12 mouse cellular contexts compared by ENCODE assay signal in genomic region chr2:167351371-167351951, GRCm38 (mm10). TPM values are rescaled to one million over a fixed set of nuclear protein-coding genes. Genes with fewer than 3 reads are reported as not detected.
DNase-seq lines count a peak whose midpoint lies in the region; ATAC-seq and TF ChIP-seq lines count a peak whose summit lies in the region.
"Had no signal": no experiment of that assay in that cellular context is flagged by ENCODE, and none has a peak within 500 bp of the region (broad histone marks: within the 10 kb centered on the region; RNA-seq: fewer than 3 reads in every experiment).

No protein-coding gene starts in this region.

- no peak overlapping the region for H3K9ac ChIP-seq in heart, embryonic 12.5 days
- H3K9ac ChIP-seq in stomach, embryonic 15.5 days: no peak overlapping the region
- H3K9ac ChIP-seq in stomach, postnatal 0 days (ENCODE audit: low read length): no peak overlapping the region
- no peak overlapping the region for H3K9ac ChIP-seq in intestine, embryonic 15.5 days
- H3K9ac ChIP-seq: liver, embryonic 13.5 days had no signal

- no peaks in the 10 kb centered on the region for H3K9me3 ChIP-seq in heart, embryonic 12.5 days (replicated peaks)
- H3K9me3 ChIP-seq in stomach, embryonic 15.5 days: no peaks in the 10 kb centered on the region
- no peaks in the 10 kb centered on the region for H3K9me3 ChIP-seq in stomach, postnatal 0 days (ENCODE audit: control insufficient read depth, low read length)
- no peaks in the 10 kb centered on the region for H3K9me3 ChIP-seq in intestine, embryonic 15.5 days
- H3K9me3 ChIP-seq: liver, embryonic 13.5 days had no signal

- H3K4me1 ChIP-seq in heart, embryonic 12.5 days (replicated peaks): peaks cover 33% of the 10 kb centered on the region
- H3K4me1 ChIP-seq in stomach, embryonic 15.5 days: peaks cover 12% of the 10 kb centered on the region
- peaks cover 3% of the 10 kb centered on the region; the same call in 1 of the 2 replicates for H3K4me1 ChIP-seq in stomach, postnatal 0 days (replicated peaks; ENCODE audit: control insufficient read depth, insufficient read depth)
- peaks cover 4% of the 10 kb centered on the region; the same call in 1 of the 2 replicates for H3K4me1 ChIP-seq in intestine, embryonic 15.5 days (replicated peaks)
- peaks cover 26% of the 10 kb centered on the region for H3K4me1 ChIP-seq in small intestine, adult 2 months (ENCODE audit: control insufficient read depth, insufficient read depth, insufficient read length, low read length)

- no peak for TF ChIP-seq CTCF in stomach, postnatal 0 days (IDR thresholded peaks at IDR 0.05; ENCODE audit: low read depth)
- peak; percentile 3; the same call in 1 of the 2 replicates for TF ChIP-seq CTCF in small intestine, adult 2 months (IDR thresholded peaks at IDR 0.05; ENCODE audit: extremely low read depth, insufficient read length, insufficient replicate concordance, low read depth, low read length)

- no peaks in the 10 kb centered on the region for H3K36me3 ChIP-seq in heart, embryonic 12.5 days
- H3K36me3 ChIP-seq in stomach, embryonic 15.5 days: no peaks in the 10 kb centered on the region
- no peaks in the 10 kb centered on the region for H3K36me3 ChIP-seq in stomach, postnatal 0 days (ENCODE audit: control insufficient read depth, insufficient read depth, low read length)
- H3K36me3 ChIP-seq in intestine, embryonic 15.5 days: no peaks in the 10 kb centered on the region
- no peaks in the 10 kb centered on the region; the same call in 1 of the 2 replicates for H3K36me3 ChIP-seq in small intestine, adult 2 months (ENCODE audit: control insufficient read depth, insufficient read depth, low read length)
- H3K36me3 ChIP-seq: liver, embryonic 13.5 days had no signal

- H3K27ac ChIP-seq in heart, embryonic 12.5 days (ENCODE audit: poor library complexity, severe bottlenecking): no peak overlapping the region
- peak overlapping the region; percentile 58; the same call in 1 of the 2 replicates for H3K27ac ChIP-seq in stomach, embryonic 15.5 days
- no peak overlapping the region for H3K27ac ChIP-seq in stomach, postnatal 0 days (replicated peaks)
- H3K27ac ChIP-seq in intestine, embryonic 15.5 days: peak overlapping the region; percentile 15; the same call in 1 of the 2 replicates
- peak overlapping the region; percentile 61 for H3K27ac ChIP-seq in small intestine, adult 2 months (ENCODE audit: insufficient read depth, low read depth, low read length)
- H3K27ac ChIP-seq: liver, embryonic 13.5 days had no signal

- H3K4me3 ChIP-seq in heart, embryonic 12.5 days: no peak overlapping the region
- no peak overlapping the region for H3K4me3 ChIP-seq in stomach, embryonic 15.5 days (replicated peaks)
- H3K4me3 ChIP-seq in stomach, postnatal 0 days (ENCODE audit: low read depth, low read length): no peak overlapping the region
- no peak overlapping the region for H3K4me3 ChIP-seq in intestine, embryonic 15.5 days (replicated peaks)
- no peak overlapping the region for H3K4me3 ChIP-seq in small intestine, adult 2 months (ENCODE audit: low read depth, low read length)
- H3K4me3 ChIP-seq: liver, embryonic 13.5 days had no signal

- ATAC-seq in heart, embryonic 12.5 days (ENCODE audit: insufficient number of reproducible peaks, low FRiP score): no peak
- ATAC-seq in stomach, embryonic 15.5 days (ENCODE audit: insufficient read depth, low FRiP score, low read depth): no peak
- no peak for ATAC-seq in stomach, postnatal 0 days (ENCODE audit: low FRiP score, low TSS enrichment)
- ATAC-seq in intestine, embryonic 15.5 days: no peak
- ATAC-seq: forebrain, embryonic 14.5 days had no signal

- no peak overlapping the region for H3K4me2 ChIP-seq in heart, embryonic 12.5 days
- no peak overlapping the region for H3K4me2 ChIP-seq in stomach, embryonic 15.5 days
- no peak overlapping the region for H3K4me2 ChIP-seq in stomach, postnatal 0 days (replicated peaks; ENCODE audit: low read depth)
- no peak overlapping the region for H3K4me2 ChIP-seq in intestine, embryonic 15.5 days (replicated peaks)
- H3K4me2 ChIP-seq: liver, embryonic 13.5 days had no signal

- TF ChIP-seq POLR2A in small intestine, adult 2 months (IDR thresholded peaks at IDR 0.05; ENCODE audit: low read depth, low read length): peak; percentile 13; the same call in 1 of the 2 replicates

- no peaks in the 10 kb centered on the region for H3K27me3 ChIP-seq in heart, embryonic 12.5 days (replicated peaks)
- 0 out of 2 replicates have a peak, but pooled peaks cover 2% of the 10 kb centered on the region for H3K27me3 ChIP-seq in stomach, embryonic 15.5 days (replicated peaks)
- no peaks in the 10 kb centered on the region for H3K27me3 ChIP-seq in stomach, postnatal 0 days (ENCODE audit: control insufficient read depth, insufficient read depth, low read length)
- no peaks in the 10 kb centered on the region for H3K27me3 ChIP-seq in intestine, embryonic 15.5 days (replicated peaks)
- H3K27me3 ChIP-seq in small intestine, adult 2 months (ENCODE audit: control insufficient read depth, insufficient read depth, low read length): no peaks in the 10 kb centered on the region

- no peak for TF ChIP-seq EP300 in stomach, postnatal 0 days (optimal IDR thresholded peaks at IDR 0.05)

- DNase-seq in heart, adult 18-20 months: peak; percentile 43 to 51
- DNase-seq in stomach, postnatal 0 days (ENCODE audit: low spot score): no peak
- DNase-seq in layer of hippocampus, postnatal 25 days (ENCODE audit: extremely low spot score in 1 of 2, low spot score in 1 of 2): no peak
- no peak for DNase-seq in frontal cortex, postnatal 25 days (ENCODE audit: low spot score in 2 of 2)
- DNase-seq: adrenal gland, postnatal 14 days; kidney, postnatal 10 days; liver, embryonic 13.5 days had no signal

- 50% methylated on average over 9 of the region's 9 CpGs for WGBS in heart, embryonic 12.5 days
- 39% methylated on average over 9 of the region's 9 CpGs for WGBS in stomach, embryonic 15.5 days
- 41% methylated on average over 9 of the region's 9 CpGs for WGBS in stomach, postnatal 0 days
- WGBS in intestine, embryonic 15.5 days: 28% methylated on average over 9 of the region's 9 CpGs
- 19% methylated on average over 9 of the region's 9 CpGs for WGBS in small intestine, adult 2 months

RNA-seq across cellular contexts. Expression of gene B4galt5, which starts 2.5 kb away (rescaled TPM):
- 10 to 100 TPM; 12.0 to 13.6 TPM for total RNA-seq in heart, adult 18-20 months (2021)
- 14.9 and 21.1 TPM in 2 replicates for polyA plus RNA-seq in heart, embryonic 12.5 days (2016; fragmentation: Nextera tagmentation; extraction: Ambion mirVana)
- polyA plus RNA-seq in stomach, embryonic 15.5 days (2015; fragmentation: Nextera tagmentation; extraction: Ambion mirVana): 16.7 and 17.0 TPM in 2 replicates
- 4.5 and 6.0 TPM in 2 replicates for polyA plus RNA-seq in stomach, postnatal 0 days (2015; fragmentation: Nextera tagmentation; extraction: Ambion mirVana)
- 9.6 and 10.8 TPM in 2 replicates for polyA plus RNA-seq in intestine, embryonic 15.5 days (2015; fragmentation: Nextera tagmentation; extraction: Ambion mirVana)
- 24.8 and 84.7 TPM in 2 replicates for polyA plus RNA-seq in small intestine, adult 2 months (2012; rRNA removed)
- total RNA-seq in layer of hippocampus, postnatal 25 days (2021): 10 to 100 TPM; 45.5 to 53.0 TPM

Comparison
In these comparisons a context has a peak if more than half of its experiments do, and no peak if none do; other contexts are left out.
1. H3K27ac ChIP-seq: peak in stomach, embryonic 15.5 days (single experiment), intestine, embryonic 15.5 days (single experiment) and small intestine, adult 2 months (single experiment); none in heart, embryonic 12.5 days (single experiment) and stomach, postnatal 0 days (single experiment).
2. DNase-seq: peak in heart, adult 18-20 months (2 of 2); none in stomach, postnatal 0 days (single experiment), layer of hippocampus, postnatal 25 days (0 of 2) and frontal cortex, postnatal 25 days (0 of 2).